Mouse (Mus musculus) kidney, postnatal 0 days (tissue): ENCODE results near the gene Lsm4. TPM values are rescaled to one million over a fixed set of nuclear protein-coding genes. Genes with fewer than 3 reads are reported as not detected.

Experiments used
- ATAC-seq: fragments of 200-750 bp; cut with Nextera tagmentation; replicated peaks from 2 replicates; pipeline ENCODE4 v1.8.0; 2017; ENCODE audit warnings: low read depth, moderate number of reproducible peaks, moderate TSS enrichment, moderate library complexity; ENCODE audit not compliant: low FRiP score
- DNase-seq: peaks from one replicate; pipeline ENCODE4 v3.0.0-alpha.2; 2016; ENCODE audit warnings: low spot score
- H3K27ac ChIP-seq: fragments of 300-500 bp; sonication (generic); 2 replicates; pipeline ENCODE4 v1.5.1; 2014; ENCODE audit warnings: mild to moderate bottlenecking
- H3K27me3 ChIP-seq: fragments of 300-500 bp; sonication (generic); 2 replicates; pipeline ENCODE4 v1.6.1; 2014; ENCODE audit warnings: low read length, mixed read lengths; ENCODE audit not compliant: insufficient read depth
- H3K36me3 ChIP-seq: fragments of 300-500 bp; sonication (generic); 2 replicates; pipeline ENCODE4 v1.6.1; 2014; ENCODE audit warnings: low read length, mixed read lengths; ENCODE audit not compliant: insufficient read depth
- H3K4me1 ChIP-seq: fragments of 300-500 bp; sonication (generic); replicated peaks from 2 replicates; pipeline ENCODE4 v1.6.1; 2014; ENCODE audit warnings: antibody characterized with exemption, low read length, mixed read lengths; ENCODE audit not compliant: insufficient read depth
- H3K4me2 ChIP-seq: fragments of 300-500 bp; sonication (generic); 2 replicates; pipeline ENCODE4 v1.6.1; 2014; ENCODE audit warnings: mild to moderate bottlenecking, low read length, moderate library complexity, mixed read lengths
- H3K4me3 ChIP-seq: fragments of 300-500 bp; sonication (generic); replicated peaks from 2 replicates; pipeline ENCODE4 v1.5.1; 2014; ENCODE audit warnings: low read depth, low read length
- H3K9ac ChIP-seq: fragments of 300-500 bp; sonication (generic); 2 replicates; pipeline ENCODE4 v1.6.1; 2014; ENCODE audit warnings: low read depth, low read length
- H3K9me3 ChIP-seq: fragments of 300-500 bp; sonication (generic); replicated peaks from 2 replicates; pipeline ENCODE4 v1.6.1; 2016; ENCODE audit warnings: low read length, inconsistent platforms, mixed read lengths
- CTCF ChIP-seq: IDR thresholded peaks from 2 replicates; pipeline ENCODE4 v1.5.1; 2016; ENCODE audit warnings: antibody characterized with exemption, low read depth, mild to moderate bottlenecking, moderate library complexity
- WGBS: fragments of 180-500 bp; shearing (Covaris S2); extraction: QIAGEN DNeasy Blood & Tissue Kit; methylation state at CpG from one replicate; pipeline ENCODE4 v1.1.7; 2014; 5-methylcytosine and 5-hydroxymethylcytosine counted together
- polyA plus RNA-seq: library from polyadenylated mRNA; unstranded; fragments of >200 nt; fragmentation: Nextera tagmentation; extraction: Ambion mirVana; gene quantifications from 2 replicates; pipeline ENCODE4 v1.2.1, GENCODE M21; 2015

Gene Lsm4
- polyA plus RNA-seq, 1 experiment from 2014 or later, result 281 TPM

GRCm38 (mm10) chr8:70687576-70687975 is 14.5 kb downstream of the Lsm4 start:
- H3K4me2 ChIP-seq, result no peak overlapping the region
- H3K9me3 ChIP-seq, result no peaks in the 10 kb centered on the region
- no peak for ATAC-seq
- DNase-seq, result peak; percentile 54
- H3K9ac ChIP-seq, result no peak overlapping the region
- H3K36me3 ChIP-seq, result no peaks in the 10 kb centered on the region
- 65% methylated on average over 8 of the region's 8 CpGs for WGBS
- H3K4me1 ChIP-seq, result peaks cover 12% of the 10 kb centered on the region
- H3K27me3 ChIP-seq, result no peaks in the 10 kb centered on the region
- H3K27ac ChIP-seq, result no peak overlapping the region
- H3K4me3 ChIP-seq, result no peak overlapping the region
- TF ChIP-seq CTCF, result no peak

- Histone ChIP-seq H3K27ac (no peak overlapping the region), H3K27me3 (no peaks in the 10 kb centered on the region), H3K36me3 (no peaks in the 10 kb centered on the region), H3K4me1 (peaks cover 11% of the 10 kb centered on the region), H3K9ac (no peak overlapping the region), H3K9me3 (no peaks in the 10 kb centered on the region), H3K4me2 (no peak overlapping the region), H3K4me3 (no peak overlapping the region)
- no peak for TF ChIP-seq CTCF
- 84% methylated on average over 3 of the region's 3 CpGs for WGBS
- ATAC-seq (no peak), DNase-seq (no peak)
Measured at GRCm38 (mm10) chr8:70688136-70688535, 15.1 kb downstream of the Lsm4 start.

- Histone ChIP-seq H3K27me3 (no peaks in the 10 kb centered on the region), H3K4me1 (peaks cover 11% of the 10 kb centered on the region), H3K9ac (no peak overlapping the region), H3K4me2 (no peak overlapping the region), H3K4me3 (no peak overlapping the region), H3K27ac (no peak overlapping the region), H3K36me3 (no peaks in the 10 kb centered on the region), H3K9me3 (no peaks in the 10 kb centered on the region)
- TF ChIP-seq CTCF, result no peak
- WGBS, result 67% methylated on average over 5 of the region's 5 CpGs
- ATAC-seq, result no peak
- no peak for DNase-seq
Measured at GRCm38 (mm10) chr8:70689892-70690390, 16.9 kb downstream of the Lsm4 start.

- Histone ChIP-seq H3K27ac (peak overlapping the region; percentile 54), H3K4me2 (peak overlapping the region; percentile 48; the same call in 1 of the 2 replicates), H3K9me3 (no peaks in the 10 kb centered on the region), H3K27me3 (no peaks in the 10 kb centered on the region), H3K4me3 (no peak overlapping the region), H3K9ac (0 out of 2 replicates have a peak overlapping the region, but pooled peaks have one; percentile 48), H3K36me3 (no peaks in the 10 kb centered on the region), H3K4me1 (peaks cover 19% of the 10 kb centered on the region)
- ATAC-seq, result no peak
- TF ChIP-seq CTCF, result no peak
- WGBS, result 53% methylated on average over 4 of the region's 4 CpGs
- no peak for DNase-seq
Measured at GRCm38 (mm10) chr8:70691230-70691629, 18.2 kb downstream of the Lsm4 start.

GRCm38 (mm10) chr8:70691727-70692231 is 18.7 kb downstream of the Lsm4 start:
- H3K4me1 ChIP-seq, result peaks cover 22% of the 10 kb centered on the region

GRCm38 (mm10) chr8:70693636-70694035 is 20.6 kb downstream of the Lsm4 start:
- TF ChIP-seq CTCF, result no peak
- Histone ChIP-seq H3K4me2 (no peak overlapping the region), H3K27me3 (no peaks in the 10 kb centered on the region), H3K4me3 (no peak overlapping the region), H3K9ac (no peak overlapping the region), H3K4me1 (peaks cover 36% of the 10 kb centered on the region), H3K36me3 (no peaks in the 10 kb centered on the region), H3K27ac (no peak overlapping the region), H3K9me3 (no peaks in the 10 kb centered on the region)
- WGBS, result 58% methylated on average over 5 of the region's 5 CpGs
- DNase-seq (no peak), ATAC-seq (no peak)

More at GRCm38 (mm10) chr8:70691727-70692231, 18.7 kb downstream of the Lsm4 start:
- 2% methylated on average over 20 of the region's 20 CpGs for WGBS
- no peak for TF ChIP-seq CTCF
- H3K9me3 ChIP-seq, result no peaks in the 10 kb centered on the region
- peak overlapping the region; percentile 48 for H3K4me2 ChIP-seq
- no peaks in the 10 kb centered on the region for H3K36me3 ChIP-seq
- H3K4me3 ChIP-seq, result no peak overlapping the region
- peak overlapping the region; percentile 48 for H3K9ac ChIP-seq
- ATAC-seq, result peak; percentile 44
- peak overlapping the region; percentile 54 for H3K27ac ChIP-seq
- DNase-seq, result peak; percentile 76
- H3K27me3 ChIP-seq, result no peaks in the 10 kb centered on the region
